Mouse (Mus musculus): ENCODE measurements around the gene Rnaseh2a. TPM values are rescaled to one million over a fixed set of nuclear protein-coding genes. Genes with fewer than 3 reads are reported as not detected.

Rnaseh2a gene
- total and polyA plus RNA-seq, 3 experiments, result 71.6 to 115 (median 83.1) TPM

GRCm38 (mm10) chr8:84946528-84947240 lies 22.9 kb downstream of the Rnaseh2a start, which contains the start of gene Rtbdn:
Rtbdn (plus strand) TSS chr8:84946991.
- Histone ChIP-seq H3K9me3 (replicated peaks; ENCODE audit: low read length) (peaks cover 2% of the 10 kb centered on the region), H3K27ac (ENCODE audit: insufficient read depth, low read depth) (no peak within 1 kb of the TSS), H3K27me3 (replicated peaks) (peaks cover 70% of the 10 kb centered on the region), H3K4me1 (ENCODE audit: control insufficient read depth in 1 of 2, insufficient read depth in 2 of 2) (peaks cover 0 to 9% of the 10 kb centered on the region in 2 experiments; a peak in 2 of 4 replicates), H3K36me3 (replicated peaks in 1 of 2; ENCODE audit: control insufficient read depth in 1 of 2, insufficient read depth in 1 of 2, low read length in 1 of 2) (no peaks in the 10 kb centered on the region), H3K4me2 (ENCODE audit: insufficient read depth, low read depth, poor library complexity, severe bottlenecking) (peak within 1 kb of the TSS; percentile 16), H3K9ac (ENCODE audit: insufficient read depth, low read depth) (no peak within 1 kb of the TSS), H3K79me2 (replicated peaks; ENCODE audit: control insufficient read depth, extremely low read depth, insufficient read depth, poor library complexity, severe bottlenecking) (no peaks in the 10 kb centered on the region), H3K4me3 (replicated peaks in 1 of 3; ENCODE audit: low read depth in 2 of 3, low read length in 2 of 3, poor library complexity in 1 of 3) (no peak within 1 kb of the TSS)
- dilution Hi-C loops (cut with MboI; ENCODE audit: extremely low pct_ligation_motif_present, extremely low pct_unique_long_range_greater_than_20kb, low sequenced_read_pairs), result no loop called here
- DNase-seq (ENCODE audit: extremely low read depth), result no peak
- TF ChIP-seq HCFC1 (IDR thresholded peaks at IDR 0.05; ENCODE audit: low read depth, low read length) (no peak), RCOR1 (conservative IDR thresholded peaks at IDR 0.05; ENCODE audit: low read depth, low read length) (no peak), USF2 (conservative IDR thresholded peaks at IDR 0.05; ENCODE audit: low read depth, low read length) (no peak), CTCF (conservative IDR thresholded peaks at IDR 0.05 in 1 of 2, IDR thresholded peaks at IDR 0.05 in 1 of 2; ENCODE audit: low read depth in 2 of 2, low read length in 2 of 2) (peak in 1 of 2 experiments; percentile 61; a peak in 2 of 4 replicates), ZNF384 (IDR thresholded peaks at IDR 0.05; ENCODE audit: low read depth, low read length) (no peak), RAD21 (IDR thresholded peaks at IDR 0.05; ENCODE audit: low read depth, low read length) (peak; percentile 39), NRF1 (IDR thresholded peaks at IDR 0.05; ENCODE audit: low read depth, low read length) (no peak), CHD1 (IDR thresholded peaks at IDR 0.05; ENCODE audit: low read depth, low read length) (no peak), SMC3 (IDR thresholded peaks at IDR 0.05; ENCODE audit: low read depth, low read length) (peak; percentile 29; the same call in 1 of the 2 replicates), BHLHE40 (IDR thresholded peaks at IDR 0.05; ENCODE audit: low read depth, low read length) (no peak), ELF1 (IDR thresholded peaks at IDR 0.05; ENCODE audit: low read depth, low read length) (no peak), TCF12 (IDR thresholded peaks at IDR 0.05; ENCODE audit: low read depth, low read length) (no peak)
- in situ Hi-C loops (cut with MboI; ENCODE audit: low pct_ligation_motif_present, low pct_unique_long_range_greater_than_20kb, low sequenced_read_pairs), result no loop called here

- H3K27ac ChIP-seq (ENCODE audit: insufficient read depth, low read depth), result no peak overlapping the region
- H3K4me3 ChIP-seq (replicated peaks in 1 of 3; ENCODE audit: low read depth in 2 of 3, low read length in 2 of 3, poor library complexity in 1 of 3), result no peak overlapping the region
- no peaks in the 10 kb centered on the region for H3K36me3 ChIP-seq (replicated peaks in 1 of 2; ENCODE audit: control insufficient read depth in 1 of 2, insufficient read depth in 1 of 2, low read length in 1 of 2)
- peaks cover 2% of the 10 kb centered on the region for H3K9me3 ChIP-seq (replicated peaks; ENCODE audit: low read length)
- H3K9ac ChIP-seq (ENCODE audit: insufficient read depth, low read depth), result no peak overlapping the region
- TF ChIP-seq HCFC1 (IDR thresholded peaks at IDR 0.05; ENCODE audit: low read depth, low read length), result no peak
- TF ChIP-seq ETS1 (conservative IDR thresholded peaks at IDR 0.05; ENCODE audit: low read depth, low read length), result no peak
- TF ChIP-seq BHLHE40 (IDR thresholded peaks at IDR 0.05; ENCODE audit: low read depth, low read length), result no peak
- TF ChIP-seq EP300 (IDR thresholded peaks at IDR 0.05; ENCODE audit: low read length), result no peak
- TF ChIP-seq MEF2A (IDR thresholded peaks at IDR 0.05; ENCODE audit: borderline replicate concordance, low read depth, low read length), result no peak
- no peak for TF ChIP-seq SIN3A (IDR thresholded peaks at IDR 0.05; ENCODE audit: low read length)
- TF ChIP-seq ZKSCAN1 (IDR thresholded peaks at IDR 0.05; ENCODE audit: borderline replicate concordance, low read depth, low read length), result no peak
- TF ChIP-seq KAT2A (IDR thresholded peaks at IDR 0.05; ENCODE audit: insufficient replicate concordance, low read length), result no peak
- no peak for TF ChIP-seq ZMIZ1 (IDR thresholded peaks at IDR 0.05; ENCODE audit: low read depth, low read length)
- no peak for TF ChIP-seq USF2 (conservative IDR thresholded peaks at IDR 0.05; ENCODE audit: low read depth, low read length)
- no peak for TF ChIP-seq MYC (IDR thresholded peaks at IDR 0.05; ENCODE audit: low read depth, low read length)
- TF ChIP-seq MAX (IDR thresholded peaks at IDR 0.05; ENCODE audit: low read length), result no peak
- DNase-seq (ENCODE audit: extremely low read depth), result no peak
- no peaks in the 10 kb centered on the region for H3K79me2 ChIP-seq (replicated peaks; ENCODE audit: control insufficient read depth, extremely low read depth, insufficient read depth, poor library complexity, severe bottlenecking)
- H3K4me1 ChIP-seq (ENCODE audit: control insufficient read depth in 1 of 2, insufficient read depth in 2 of 2), result peaks cover 0 to 7% of the 10 kb centered on the region in 2 experiments; a peak in 2 of 4 replicates
- peaks cover 69% of the 10 kb centered on the region for H3K27me3 ChIP-seq (replicated peaks)
- dilution Hi-C loops (cut with MboI; ENCODE audit: extremely low pct_ligation_motif_present, extremely low pct_unique_long_range_greater_than_20kb, low sequenced_read_pairs), result no loop called here
- H3K4me2 ChIP-seq (ENCODE audit: insufficient read depth, low read depth, poor library complexity, severe bottlenecking), result peak overlapping the region; percentile 16
- in situ Hi-C loops (cut with MboI; ENCODE audit: low pct_ligation_motif_present, low pct_unique_long_range_greater_than_20kb, low sequenced_read_pairs), result no loop called here
Observed at GRCm38 (mm10) chr8:84945633-84946527, 23.7 kb downstream of the Rnaseh2a start.

Data from CH12.LX (cell line).